Comparison of ENCODE assay signal across 17 mouse cellular contexts in genomic region chr11:99170547-99171267, GRCm38 (mm10). TPM values are rescaled to one million over a fixed set of nuclear protein-coding genes. Genes with fewer than 3 reads are reported as not detected.
DNase-seq lines count a peak whose midpoint lies in the region; ATAC-seq and TF ChIP-seq lines count a peak whose summit lies in the region.
"Had no signal": no experiment of that assay in that cellular context is flagged by ENCODE, and none has a peak within 500 bp of the region (broad histone marks: within the 10 kb centered on the region; RNA-seq: fewer than 3 reads in every experiment).

No protein-coding gene starts in this region.

- H3K4me2 ChIP-seq in limb, embryonic 12.5 days = no peak overlapping the region
- H3K4me2 ChIP-seq: intestine, embryonic 15.5 days; midbrain, embryonic 12.5 days had no signal

- WGBS in heart, embryonic 10.5 days = 75% methylated on average over 12 of the region's 12 CpGs
- WGBS in limb, embryonic 12.5 days = 70% methylated on average over 12 of the region's 12 CpGs

- no peaks in the 10 kb centered on the region for H3K36me3 ChIP-seq in heart, embryonic 10.5 days
- no peaks in the 10 kb centered on the region for H3K36me3 ChIP-seq in limb, embryonic 12.5 days
- H3K36me3 ChIP-seq: intestine, embryonic 15.5 days; midbrain, embryonic 12.5 days had no signal

- H3K4me3 ChIP-seq in heart, embryonic 10.5 days = no peak overlapping the region
- no peak overlapping the region for H3K4me3 ChIP-seq in limb, embryonic 12.5 days (replicated peaks)
- H3K4me3 ChIP-seq in left cerebral cortex, adult 2 months = no peak overlapping the region
- H3K4me3 ChIP-seq: intestine, embryonic 15.5 days; midbrain, embryonic 12.5 days had no signal

- no peaks in the 10 kb centered on the region for H3K9me3 ChIP-seq in heart, embryonic 10.5 days
- H3K9me3 ChIP-seq in limb, embryonic 12.5 days = no peaks in the 10 kb centered on the region
- H3K9me3 ChIP-seq: intestine, embryonic 15.5 days; midbrain, embryonic 12.5 days had no signal

- peak; percentile 88 for DNase-seq in heart, adult 11 months
- no peak for DNase-seq in heart, embryonic 10.5 days (ENCODE audit: low spot score)
- DNase-seq in T-cell, adult 2 months (ENCODE audit: low spot score) = peak; percentile 94
- DNase-seq in thymus, postnatal 10 days (ENCODE audit: low spot score in 2 of 2) = peak; percentile 49
- no peak for DNase-seq in layer of hippocampus, adult 9-10 months (ENCODE audit: low spot score)
- DNase-seq in left cerebral cortex, adult 2 months (ENCODE audit: extremely low spot score in 1 of 2, low spot score in 2 of 2) = no peak
- no peak for DNase-seq in heart, postnatal 10 days
- DNase-seq: cerebellum, adult 9-11 months; gastrocnemius, postnatal 36 days; heart, postnatal 36 days; kidney, postnatal 25 days; lung, postnatal 14 days had no signal

- peaks cover 6% of the 10 kb centered on the region; the same call in 1 of the 2 replicates for H3K4me1 ChIP-seq in heart, embryonic 10.5 days
- H3K4me1 ChIP-seq in limb, embryonic 12.5 days (replicated peaks) = no peaks in the 10 kb centered on the region
- H3K4me1 ChIP-seq: intestine, embryonic 15.5 days had no signal

- intact Hi-C loops in left cerebral cortex, adult 2 months (cut with DNase I) = no loop called here
- intact Hi-C loops in heart, postnatal 10 days (cut with DNase I) = no loop called here

- ATAC-seq in limb, embryonic 12.5 days (ENCODE audit: insufficient number of reproducible peaks, insufficient read depth, low FRiP score, low TSS enrichment, low read depth) = no peak
- ATAC-seq: forebrain, embryonic 14.5 days; intestine, embryonic 15.5 days had no signal

- TF ChIP-seq CTCF in left cerebral cortex, adult 2 months (IDR thresholded peaks at IDR 0.05) = no peak

- no peaks in the 10 kb centered on the region for H3K27me3 ChIP-seq in heart, embryonic 10.5 days (ENCODE audit: insufficient read depth, poor library complexity, severe bottlenecking)
- H3K27me3 ChIP-seq in limb, embryonic 12.5 days = no peaks in the 10 kb centered on the region
- H3K27me3 ChIP-seq: intestine, embryonic 15.5 days; midbrain, embryonic 12.5 days had no signal

- no peak overlapping the region for H3K27ac ChIP-seq in heart, embryonic 10.5 days
- 0 out of 2 replicates have a peak overlapping the region, but pooled peaks have one; percentile 2 for H3K27ac ChIP-seq in limb, embryonic 12.5 days
- H3K27ac ChIP-seq in left cerebral cortex, adult 2 months = no peak overlapping the region
- H3K27ac ChIP-seq: intestine, embryonic 15.5 days; midbrain, embryonic 12.5 days had no signal

- H3K9ac ChIP-seq in limb, embryonic 12.5 days (replicated peaks) = no peak overlapping the region
- H3K9ac ChIP-seq: intestine, embryonic 15.5 days; midbrain, embryonic 12.5 days had no signal

RNA-seq across cellular contexts. Expression of gene Ccr7, which starts 15.8 kb away (rescaled TPM):
- polyA plus RNA-seq in heart, embryonic 10.5 days (2016; fragmentation: Nextera tagmentation; extraction: Ambion mirVana) = 0.25 and 0.78 TPM in 2 replicates
- 0.40 and 0.49 TPM in 2 replicates for polyA plus RNA-seq in limb, embryonic 12.5 days (2016; fragmentation: Nextera tagmentation; extraction: Ambion mirVana)
- not detected for total RNA-seq in left cerebral cortex, adult 2 months (2021)
- under 1 TPM; 0.42 to 0.62 TPM for total RNA-seq in heart, postnatal 10 days (2021)
- total RNA-seq: gastrocnemius, postnatal 36 days; layer of hippocampus, postnatal 25 days had no signal
- polyA plus RNA-seq: forebrain, embryonic 14.5 days had no signal

Comparison
In these comparisons a context has a peak if more than half of its experiments do, and no peak if none do; other contexts are left out.
1. DNase-seq: peak in heart, adult 11 months (single experiment), T-cell, adult 2 months (single experiment) and thymus, postnatal 10 days (2 of 2); none in heart, embryonic 10.5 days (single experiment), layer of hippocampus, adult 9-10 months (single experiment), left cerebral cortex, adult 2 months (0 of 2) and heart, postnatal 10 days (0 of 2).